Mouse (Mus musculus) embryonic facial prominence, embryonic 12.5 days (tissue): ENCODE measurements around the gene Tspan13. TPM values are rescaled to one million over a fixed set of nuclear protein-coding genes. Genes with fewer than 3 reads are reported as not detected.

Experiments used
- ATAC-seq: fragments of 200-750 bp; cut with Nextera tagmentation; 2 replicates; pipeline ENCODE4 v1.8.0; 2017; ENCODE audit not compliant: insufficient number of reproducible peaks, insufficient read depth, low FRiP score, low TSS enrichment
- H3K27ac ChIP-seq: fragments of 300-500 bp; sonication (generic); 2 replicates; pipeline ENCODE4 v1.5.1; 2016; ENCODE audit warnings: mild to moderate bottlenecking
- H3K27me3 ChIP-seq: fragments of 300-500 bp; sonication (generic); 2 replicates; pipeline ENCODE4 v1.6.1; 2016; ENCODE audit warnings: mild to moderate bottlenecking, moderate library complexity
- H3K36me3 ChIP-seq: fragments of 300-500 bp; sonication (generic); 2 replicates; pipeline ENCODE4 v1.6.1; 2016; ENCODE audit warnings: mild to moderate bottlenecking
- H3K4me1 ChIP-seq: fragments of 300-500 bp; sonication (generic); 2 replicates; pipeline ENCODE4 v1.6.1; 2016
- H3K4me2 ChIP-seq: fragments of 300-500 bp; sonication (generic); replicated peaks from 2 replicates; pipeline ENCODE4 v1.6.1; 2016; ENCODE audit warnings: mild to moderate bottlenecking, moderate library complexity
- H3K4me3 ChIP-seq: fragments of 300-500 bp; sonication (generic); 2 replicates; pipeline ENCODE4 v1.5.1; 2016; ENCODE audit warnings: mild to moderate bottlenecking
- H3K9ac ChIP-seq: fragments of 300-500 bp; sonication (generic); 2 replicates; pipeline ENCODE4 v1.6.1; 2016; ENCODE audit warnings: mild to moderate bottlenecking, moderate library complexity
- H3K9me3 ChIP-seq: fragments of 300-500 bp; sonication (generic); 2 replicates; pipeline ENCODE4 v1.6.1; 2016; ENCODE audit warnings: mild to moderate bottlenecking, moderate library complexity
- WGBS: fragments of 180-500 bp; shearing (Covaris S2); methylation state at CpG from one replicate; pipeline ENCODE4 v1.1.7; 2016; 5-methylcytosine and 5-hydroxymethylcytosine counted together
- polyA plus RNA-seq: library from polyadenylated mRNA; unstranded; fragments of >200 nt; fragmentation: Nextera tagmentation; extraction: Ambion mirVana; gene quantifications from 2 replicates; pipeline ENCODE4 v1.2.1, GENCODE M21; 2016

Tspan13 gene
- polyA plus RNA-seq, 1 experiment from 2014 or later: 81.3 TPM

DNA sequence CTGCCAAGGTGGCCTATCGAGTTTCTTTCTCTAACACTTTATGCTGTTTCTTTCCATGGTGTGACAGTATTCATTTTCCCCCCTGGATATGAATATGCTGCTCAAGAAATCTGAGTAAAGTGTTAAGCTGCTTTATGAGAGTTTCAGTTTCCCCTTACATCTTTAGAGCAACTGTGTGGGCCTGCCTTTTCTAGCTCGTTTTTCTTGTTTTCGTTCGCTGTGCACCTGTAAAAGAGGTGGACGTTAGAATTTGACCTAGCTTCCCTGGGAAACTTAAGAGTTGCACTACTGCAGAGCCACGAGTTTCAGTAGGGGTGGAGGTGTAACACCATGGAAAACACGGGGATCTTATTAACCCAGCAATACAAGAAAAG lies 75.5 kb downstream of the Tspan13 start:
- no peaks in the 10 kb centered on the region for H3K36me3 ChIP-seq
- ATAC-seq: no peak
- 67% methylated on average over 7 of the region's 7 CpGs for WGBS
- H3K4me3 ChIP-seq: no peak overlapping the region
- H3K4me1 ChIP-seq: no peaks in the 10 kb centered on the region
- no peaks in the 10 kb centered on the region for H3K9me3 ChIP-seq
- H3K4me2 ChIP-seq: no peak overlapping the region
- H3K9ac ChIP-seq: no peak overlapping the region
- no peak overlapping the region for H3K27ac ChIP-seq
- H3K27me3 ChIP-seq: no peaks in the 10 kb centered on the region

DNA sequence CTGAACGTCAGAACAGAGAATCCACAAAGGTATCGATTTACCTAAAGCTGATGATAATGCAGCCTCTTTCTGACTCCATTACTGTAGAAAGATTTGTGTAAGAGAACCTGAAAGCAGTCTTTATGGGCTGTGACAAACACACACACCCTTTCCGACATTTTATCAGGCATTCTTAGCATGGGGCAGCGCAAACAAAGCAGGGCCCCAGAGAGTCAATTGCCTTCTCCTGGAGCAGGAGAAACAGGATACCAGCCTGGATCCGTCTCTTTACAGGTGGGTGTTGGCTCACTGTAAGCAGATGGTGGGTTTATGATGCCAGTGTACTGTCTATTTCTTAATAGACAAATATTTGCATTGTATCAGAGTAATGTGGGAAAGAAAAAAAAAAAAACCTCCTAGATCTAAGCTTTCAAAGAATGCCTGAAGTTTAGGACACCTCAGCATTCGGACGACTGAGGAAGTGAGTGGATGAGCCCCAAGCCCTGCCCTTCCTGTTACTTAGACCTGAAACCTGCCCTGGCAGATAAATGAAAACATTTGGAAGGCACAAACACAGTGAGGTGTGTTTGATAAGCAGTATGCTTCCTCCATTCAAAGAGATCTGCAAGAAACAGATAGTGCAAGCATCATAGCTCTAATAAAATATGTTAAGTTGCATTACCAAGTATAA lies 76.1 kb downstream of the Tspan13 start:
- no peak overlapping the region for H3K27ac ChIP-seq
- no peaks in the 10 kb centered on the region for H3K27me3 ChIP-seq
- no peaks in the 10 kb centered on the region for H3K9me3 ChIP-seq
- no peak overlapping the region for H3K4me2 ChIP-seq
- ATAC-seq: no peak
- 50% methylated on average over 7 of the region's 7 CpGs for WGBS
- no peaks in the 10 kb centered on the region for H3K4me1 ChIP-seq
- no peak overlapping the region for H3K4me3 ChIP-seq
- H3K9ac ChIP-seq: no peak overlapping the region
- H3K36me3 ChIP-seq: no peaks in the 10 kb centered on the region

Other genes starting within 250 kb of the Tspan13 start
- 0.76 and 1.9 TPM in 2 replicates for gene Agr3, start 116.9 kb downstream of the Tspan13 start, polyA plus RNA-seq
- gene Agr2, start 49.6 kb downstream of the Tspan13 start, polyA plus RNA-seq: 0.28 and 0.41 TPM in 2 replicates
- gene Ankmy2, start 114.6 kb upstream of the Tspan13 start, polyA plus RNA-seq: 32.7 and 34.9 TPM in 2 replicates
- gene Bzw2, start 115.6 kb upstream of the Tspan13 start, polyA plus RNA-seq: 255 and 278 TPM in 2 replicates
- not detected in 2 replicates for gene Lrrc72, start 210.9 kb upstream of the Tspan13 start, polyA plus RNA-seq